Mouse (Mus musculus) hindbrain, embryonic 15.5 days (tissue): Measurements from ENCODE around the gene Adam6a. TPM values are rescaled to one million over a fixed set of nuclear protein-coding genes. Genes with fewer than 3 reads are reported as not detected.
"Not testable (repeated sequence)": the region's sequence is repeated elsewhere in the genome, so short reads cannot be mapped to it uniquely, and the experiment has no call there.

Source experiments
- ATAC-seq: fragments of 200-750 bp; cut with Nextera tagmentation; 2 replicates; pipeline ENCODE4 v1.8.0; 2017; ENCODE audit warnings: low read depth, moderate number of reproducible peaks, moderate TSS enrichment; ENCODE audit not compliant: low FRiP score
- H3K27ac ChIP-seq: fragments of 300-500 bp; sonication (generic); replicated peaks from 2 replicates; pipeline ENCODE4 v1.5.1; 2015; ENCODE audit warnings: mild to moderate bottlenecking, inconsistent platforms
- H3K27me3 ChIP-seq: fragments of 300-500 bp; sonication (generic); 2 replicates; pipeline ENCODE4 v1.6.1; 2015; ENCODE audit warnings: control low read depth, inconsistent platforms
- H3K36me3 ChIP-seq: fragments of 300-500 bp; sonication (generic); 2 replicates; pipeline ENCODE4 v1.6.1; 2015; ENCODE audit warnings: control low read depth, inconsistent platforms
- H3K4me1 ChIP-seq: fragments of 300-500 bp; sonication (generic); replicated peaks from 2 replicates; pipeline ENCODE4 v1.6.1; 2015; ENCODE audit warnings: control low read depth, inconsistent platforms
- H3K4me2 ChIP-seq: fragments of 300-500 bp; sonication (generic); 2 replicates; pipeline ENCODE4 v1.6.1; 2015; ENCODE audit warnings: moderate library complexity, mild to moderate bottlenecking, inconsistent platforms
- H3K4me3 ChIP-seq: fragments of 300-500 bp; sonication (generic); 2 replicates; pipeline ENCODE4 v1.5.1; 2015; ENCODE audit warnings: mild to moderate bottlenecking, inconsistent platforms
- H3K9ac ChIP-seq: fragments of 300-500 bp; sonication (generic); 2 replicates; pipeline ENCODE4 v1.6.1; 2015; ENCODE audit warnings: inconsistent platforms
- H3K9me3 ChIP-seq: fragments of 300-500 bp; sonication (generic); 2 replicates; pipeline ENCODE4 v1.6.1; 2016; ENCODE audit warnings: control low read depth, inconsistent platforms
- WGBS: fragments of 180-500 bp; shearing (Covaris S2); methylation state at CpG from one replicate; pipeline ENCODE4 v1.1.7; 2015; 5-methylcytosine and 5-hydroxymethylcytosine counted together
- polyA plus RNA-seq: library from polyadenylated mRNA; unstranded; fragments of >200 nt; fragmentation: Nextera tagmentation; extraction: Ambion mirVana; gene quantifications from 2 replicates; pipeline ENCODE4 v1.2.1, GENCODE M21; 2015

The Adam6a gene
- not detected in 2 replicates for polyA plus RNA-seq

GRCm38 (mm10) chr12:113543608-113544007 is at the start of gene Adam6a:
TSS of gene Adam6a (plus strand) at chr12:113543908.
- H3K27ac ChIP-seq, H3K4me1 ChIP-seq, H3K27me3 ChIP-seq, H3K9me3 ChIP-seq, H3K9ac ChIP-seq, ATAC-seq, H3K36me3 ChIP-seq, H3K4me3 ChIP-seq, H3K4me2 ChIP-seq: not testable (repeated sequence)
- 79% methylated on average over 1 of the region's 1 CpGs for WGBS

- no peak overlapping the region for H3K27ac ChIP-seq
- no peak overlapping the region for H3K9ac ChIP-seq
- ATAC-seq = no peak
- peaks cover 6% of the 10 kb centered on the region; the same call in 1 of the 2 replicates for H3K9me3 ChIP-seq
- H3K36me3 ChIP-seq = no peaks in the 10 kb centered on the region
- H3K4me1 ChIP-seq = no peaks in the 10 kb centered on the region
- H3K27me3 ChIP-seq = no peaks in the 10 kb centered on the region
- WGBS = 81% methylated on average over 2 of the region's 2 CpGs
- H3K4me3 ChIP-seq = no peak overlapping the region
- H3K4me2 ChIP-seq = no peak overlapping the region
Observed at GRCm38 (mm10) chr12:113525901-113526300, 17.8 kb upstream of the Adam6a start.

GRCm38 (mm10) chr12:113578241-113578640 is 34.5 kb downstream of the Adam6a start:
- Histone ChIP-seq H3K36me3 (no peaks in the 10 kb centered on the region), H3K9me3 (peaks cover 7% of the 10 kb centered on the region; the same call in 1 of the 2 replicates), H3K27me3 (no peaks in the 10 kb centered on the region), H3K4me2 (no peak overlapping the region), H3K27ac (no peak overlapping the region), H3K4me1 (no peaks in the 10 kb centered on the region), H3K4me3 (no peak overlapping the region), H3K9ac (no peak overlapping the region)
- ATAC-seq = no peak
- WGBS = 61% methylated on average over 6 of the region's 6 CpGs

- no peaks in the 10 kb centered on the region for H3K27me3 ChIP-seq
- peaks cover 1% of the 10 kb centered on the region; the same call in 1 of the 2 replicates for H3K9me3 ChIP-seq
- no peak overlapping the region for H3K27ac ChIP-seq
- WGBS = 69% methylated on average over 1 of the region's 1 CpGs
- no peak overlapping the region for H3K9ac ChIP-seq
- no peak for ATAC-seq
- H3K4me3 ChIP-seq = no peak overlapping the region
- H3K4me2 ChIP-seq = no peak overlapping the region
- no peaks in the 10 kb centered on the region for H3K36me3 ChIP-seq
- no peaks in the 10 kb centered on the region for H3K4me1 ChIP-seq
Observed at GRCm38 (mm10) chr12:113588001-113588400, 44.3 kb downstream of the Adam6a start.

Other genes starting within 250 kb of the Adam6a start
- gene Adam6b, start 54.4 kb upstream of the Adam6a start, polyA plus RNA-seq = not detected in 2 replicates